Mouse (Mus musculus): ENCODE measurements at regions not wholly inside any gene's neighbourhood (a gene's known extent, or its start where the extent isn't known, plus 50 kb on each side); places are given as distances from the start of the nearest gene placed in this dataset.

DNA sequence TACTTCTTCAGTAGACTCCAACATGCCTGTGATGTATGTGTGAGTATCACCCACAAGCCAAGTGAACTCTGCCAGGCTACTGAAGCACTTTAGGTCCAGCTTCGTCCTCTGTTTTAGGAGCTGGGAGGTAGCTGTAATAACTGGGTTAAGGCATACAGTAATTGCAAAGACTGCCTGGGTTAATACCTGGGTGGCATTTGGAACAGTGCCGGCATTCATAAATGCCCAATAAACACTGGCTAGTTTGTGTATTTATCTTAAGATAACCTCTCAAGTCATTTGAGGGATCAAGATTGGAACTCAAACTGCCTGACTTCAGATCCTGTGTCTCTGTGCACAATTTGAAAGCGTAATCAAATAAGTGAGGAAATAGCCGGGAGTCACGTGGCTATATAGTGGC, 261.0 kb downstream of the Cog6 start:
- TF ChIP-seq CTCF (conservative IDR thresholded peaks at IDR 0.05; ENCODE audit: low read length), result no peak
- no peak for TF ChIP-seq POU5F1 (IDR thresholded peaks at IDR 0.05; ENCODE audit: borderline replicate concordance, low read length)
- no peak for TF ChIP-seq NANOG (IDR thresholded peaks at IDR 0.05; ENCODE audit: borderline replicate concordance, low read length)
